Mouse (Mus musculus) hindlimb bud, embryonic 11.5 days (tissue): ENCODE data around the gene Tollip.
"Not testable (repeated sequence)": the region's sequence is repeated elsewhere in the genome, so short reads cannot be mapped to it uniquely, and the experiment has no call there.

ENCODE experiments used
- DNase-seq: peaks from one replicate; pipeline ENCODE4 v3.0.0-alpha.2; 2012; ENCODE audit warnings: low read depth, low spot score; ENCODE audit errors: extremely low spot score

Gene Tollip

DNA sequence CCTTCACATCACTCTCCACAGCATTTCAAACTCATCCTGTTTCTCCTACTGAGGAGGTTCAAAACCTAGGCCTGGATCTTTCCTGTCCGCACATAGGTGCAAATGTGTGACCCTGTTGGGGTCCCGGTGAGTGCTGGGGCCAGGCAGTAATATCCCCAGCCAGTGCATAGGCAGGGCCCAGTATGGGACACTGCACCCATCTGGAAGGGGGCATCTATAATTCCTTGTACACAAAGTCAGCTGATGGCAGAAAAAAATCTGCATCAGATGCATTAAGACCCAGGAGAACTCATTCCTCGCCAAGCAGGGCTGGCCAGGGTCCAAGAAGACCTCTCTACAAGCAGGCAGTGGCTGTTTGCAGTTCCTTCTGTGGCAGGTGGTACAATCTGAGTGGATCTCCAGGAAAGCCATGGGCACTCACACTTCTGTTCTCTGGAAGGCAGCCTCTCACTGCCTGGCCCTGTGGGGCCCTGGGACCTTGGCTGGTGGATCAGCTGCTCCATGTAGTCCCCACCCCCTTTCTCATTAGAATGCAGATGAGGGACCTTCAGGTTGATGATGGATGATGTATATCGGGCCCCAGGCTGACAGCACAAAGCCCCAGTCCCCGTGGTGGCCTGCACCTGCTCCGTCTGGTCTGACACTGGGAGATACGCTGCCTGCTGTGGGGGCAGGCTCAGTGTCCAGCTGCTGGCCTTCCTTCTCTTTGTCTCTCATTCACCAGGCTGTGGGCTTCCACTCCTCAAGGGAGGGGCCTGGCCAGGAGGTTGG is 16.0 kb upstream of the Tollip start:
- no peak for DNase-seq

DNA sequence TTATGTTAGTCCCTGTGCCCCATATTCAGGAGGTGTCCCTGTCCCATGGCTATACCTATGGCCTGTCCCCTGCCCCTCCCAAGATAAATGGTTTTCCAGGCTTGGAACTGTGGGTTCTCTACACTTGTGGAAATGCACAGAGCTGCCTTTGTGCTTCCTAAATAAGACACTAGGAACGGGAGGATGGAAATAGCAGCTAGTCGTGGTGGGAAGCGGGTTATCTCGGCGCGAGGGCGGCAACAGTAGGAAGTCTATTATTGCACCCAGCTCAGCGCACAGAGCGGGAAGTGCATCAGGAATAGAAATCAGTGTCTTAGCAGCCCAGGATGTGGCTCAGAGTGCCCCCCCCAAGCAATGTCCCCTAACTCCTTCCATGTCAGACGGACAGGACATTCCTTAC is 10.3 kb upstream of the Tollip start:
- no peak for DNase-seq

DNA sequence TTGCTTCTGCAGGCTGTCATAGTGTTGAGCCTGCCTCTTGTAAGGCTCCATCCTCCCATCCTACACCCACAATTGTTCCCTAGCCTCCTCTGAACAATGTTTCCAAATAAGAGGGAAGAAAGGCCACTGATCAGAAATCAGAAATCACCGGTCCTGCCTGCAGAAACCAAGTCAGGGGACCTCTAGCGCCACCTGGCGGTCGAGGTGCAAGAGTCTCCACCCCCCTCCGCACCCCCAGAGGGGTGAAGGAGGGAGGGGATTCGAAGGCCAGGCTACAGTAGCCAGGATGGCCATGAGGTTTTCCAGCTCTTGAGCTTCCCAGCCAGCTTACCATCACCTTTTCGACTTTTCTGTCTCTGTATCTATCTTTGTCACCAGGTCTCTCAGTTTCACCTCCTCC is 6.6 kb upstream of the Tollip start:
- peak; percentile 52 for DNase-seq

DNA sequence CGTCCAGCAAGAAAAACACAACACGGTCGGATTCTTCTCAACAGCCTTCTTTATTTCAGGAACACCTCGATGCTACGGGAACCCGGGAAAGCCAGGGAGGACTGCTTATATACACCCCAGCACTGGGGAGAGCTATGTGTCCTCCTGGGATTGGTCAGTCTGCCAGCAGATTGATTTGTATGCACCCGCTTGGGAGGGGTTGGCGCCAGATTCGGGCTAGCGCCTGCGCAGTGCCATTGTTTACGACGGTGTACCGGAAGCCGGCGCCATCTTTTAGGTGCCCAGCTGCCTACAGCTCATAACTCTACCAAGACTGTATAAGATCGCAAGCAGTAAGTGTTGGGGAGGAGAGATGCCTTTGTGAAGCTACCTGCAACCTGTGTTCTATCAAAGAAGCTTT is 5.8 kb upstream of the Tollip start:
- DNase-seq: not testable (repeated sequence)

DNA sequence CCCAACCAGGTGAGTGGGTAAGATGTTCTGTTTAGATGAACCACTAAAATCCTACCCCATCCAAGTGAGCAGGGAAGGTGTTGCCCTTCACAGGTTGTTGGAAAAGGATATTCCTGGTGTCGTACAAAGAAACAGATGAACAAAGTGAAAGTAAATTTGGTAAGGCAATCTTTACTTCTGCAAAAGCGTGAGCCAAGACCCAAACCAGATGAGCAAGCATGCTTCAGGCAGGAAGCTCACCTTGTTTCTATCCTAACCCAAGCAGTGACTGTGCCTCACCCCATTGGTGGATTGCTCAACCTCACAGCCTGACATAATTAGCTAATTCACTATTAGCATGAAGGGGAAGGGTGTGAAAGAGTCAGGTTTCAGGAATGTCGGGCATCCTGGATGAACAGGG is 7.0 kb downstream of the Tollip start:
- DNase-seq: no peak

DNA sequence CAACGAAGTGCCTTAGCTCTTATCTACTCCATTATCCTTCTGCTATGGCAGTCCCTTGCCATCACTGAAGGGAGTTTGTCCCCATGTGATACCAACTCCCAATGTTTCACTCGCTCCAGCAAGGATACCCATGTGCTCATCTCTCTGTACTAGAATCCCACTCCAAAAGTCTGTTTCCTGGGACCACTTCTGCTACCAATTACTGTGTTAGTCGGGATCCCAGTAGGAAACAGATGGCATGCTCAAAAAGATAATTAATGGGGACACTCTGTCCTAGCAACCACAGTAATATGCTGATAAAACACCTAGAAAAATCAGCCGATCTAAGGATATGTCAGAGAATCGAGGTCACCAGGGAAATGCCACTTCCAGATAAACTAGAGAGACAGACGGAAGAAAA is 9.7 kb downstream of the Tollip start:
- no peak for DNase-seq

DNA sequence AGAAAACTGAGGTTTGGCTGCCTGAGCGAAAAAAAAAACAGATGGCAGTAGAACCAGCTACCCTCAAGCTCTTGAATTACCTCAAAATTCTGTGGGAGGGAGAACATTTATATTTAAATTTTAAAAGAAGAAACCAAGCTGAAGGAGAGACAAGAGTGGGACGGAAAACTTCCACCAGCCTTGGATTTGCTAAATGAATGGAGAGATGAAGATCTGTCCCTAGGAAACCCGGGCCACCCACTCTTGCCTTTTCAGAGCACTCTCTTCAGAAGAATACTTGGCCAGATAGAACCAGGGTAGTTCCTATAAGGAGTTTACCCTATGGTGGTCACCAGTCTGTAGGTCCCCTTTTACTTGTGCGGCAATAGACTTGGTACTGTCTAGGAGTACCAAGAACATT is 15.5 kb downstream of the Tollip start:
- DNase-seq: no peak

DNA sequence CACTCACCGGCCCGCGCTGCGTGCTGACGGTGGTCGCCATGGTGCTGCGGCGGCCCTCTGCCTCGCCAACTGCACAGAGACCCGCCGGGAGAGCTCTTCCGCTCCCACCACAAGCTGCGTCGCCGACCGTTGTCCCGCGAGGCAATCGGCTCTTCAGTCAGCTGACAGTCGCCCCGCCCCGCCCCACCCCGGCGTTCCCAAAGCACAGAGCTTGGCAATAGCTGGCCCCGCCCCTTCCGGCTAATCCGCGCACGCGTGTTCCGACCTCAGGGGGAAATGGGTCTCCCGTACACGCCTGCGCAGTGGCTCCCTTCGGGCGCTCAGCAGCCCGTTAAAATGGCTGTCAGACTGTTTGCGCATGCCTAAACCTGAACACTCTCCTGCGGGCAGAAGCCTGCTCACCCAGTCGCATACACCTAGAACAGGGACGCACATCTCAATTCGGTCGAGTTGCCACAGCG is 16.0 kb downstream of the Tollip start:
- peak; percentile 94 for DNase-seq

DNA sequence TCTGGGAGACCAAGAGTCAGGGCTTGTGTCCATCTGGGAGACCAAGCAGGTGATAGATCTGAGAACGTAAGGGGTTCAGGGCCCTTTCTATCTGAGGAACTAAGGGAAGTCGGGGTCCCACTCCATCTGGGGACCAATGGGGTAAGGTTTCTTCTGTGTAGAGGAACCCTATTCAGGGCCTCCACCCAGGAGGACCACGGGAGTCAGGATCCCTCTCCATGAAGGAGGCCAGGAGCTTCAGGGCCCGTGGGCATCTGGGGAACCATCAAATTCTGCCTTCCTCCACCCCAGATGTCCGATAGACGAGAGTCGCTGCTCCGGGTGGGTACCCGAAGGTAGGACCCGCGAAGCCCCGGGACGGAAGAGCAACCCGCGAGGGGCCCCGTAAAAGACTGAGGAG is 16.5 kb downstream of the Tollip start:
- no peak for DNase-seq

DNA sequence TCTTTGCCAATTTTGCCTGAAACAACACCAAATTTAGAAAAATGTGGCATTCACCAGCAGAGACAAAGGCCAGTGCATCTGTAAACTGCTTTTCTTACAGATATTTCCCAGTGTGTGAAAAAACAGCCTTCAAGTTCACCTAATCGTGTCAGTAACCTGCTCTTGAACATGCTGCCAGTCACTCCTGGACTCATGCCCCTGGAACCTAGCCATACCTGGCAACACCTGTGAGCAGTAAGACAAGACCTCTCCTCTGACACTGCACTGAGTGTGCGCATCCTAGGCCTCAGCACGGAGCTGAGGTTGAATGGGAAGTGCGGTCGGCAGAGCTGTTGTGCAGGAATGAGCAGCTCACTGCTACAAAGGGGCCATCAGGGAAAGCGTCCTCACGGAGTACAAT is 26.2 kb downstream of the Tollip start:
- DNase-seq: no peak

DNA sequence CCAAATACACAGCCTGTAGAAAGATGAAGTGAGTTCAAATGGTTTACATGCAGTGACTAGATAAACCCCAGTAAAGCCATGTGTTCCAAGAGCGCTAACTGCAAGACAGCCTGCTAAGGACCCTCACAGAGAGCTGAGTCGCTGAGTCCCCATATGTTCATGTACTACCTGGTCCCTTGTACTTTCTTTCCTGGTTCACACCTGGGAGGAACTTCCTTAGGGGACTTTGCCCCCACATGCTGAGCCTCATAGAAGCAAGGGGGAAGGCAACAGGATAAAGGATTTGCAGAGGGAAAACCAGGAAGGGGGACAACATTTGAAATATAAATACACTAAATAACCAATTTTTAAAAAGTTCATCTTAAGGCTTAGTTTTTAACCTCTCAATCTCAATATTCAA is 39.5 kb downstream of the Tollip start:
- DNase-seq: no peak

DNA sequence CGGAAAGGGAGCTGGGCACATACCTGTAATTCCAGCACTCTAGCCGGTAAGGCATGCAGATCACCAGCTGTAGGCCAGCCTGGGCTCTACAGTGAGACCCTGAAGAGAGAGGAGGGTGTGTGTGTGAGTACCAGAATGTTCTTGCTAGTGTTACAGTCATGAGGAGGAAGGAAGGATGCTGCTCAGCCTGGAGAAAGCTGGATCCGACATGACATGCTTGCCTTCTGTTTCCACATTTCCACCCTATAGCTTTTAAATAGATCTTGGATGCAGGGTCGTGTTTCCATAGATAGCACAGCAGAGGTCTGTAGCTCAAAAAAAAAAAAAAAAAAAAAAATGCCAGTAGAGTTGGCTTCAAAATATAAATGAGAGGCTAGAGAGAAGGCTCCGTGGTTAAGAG is 43.4 kb downstream of the Tollip start:
- DNase-seq: no peak

DNA sequence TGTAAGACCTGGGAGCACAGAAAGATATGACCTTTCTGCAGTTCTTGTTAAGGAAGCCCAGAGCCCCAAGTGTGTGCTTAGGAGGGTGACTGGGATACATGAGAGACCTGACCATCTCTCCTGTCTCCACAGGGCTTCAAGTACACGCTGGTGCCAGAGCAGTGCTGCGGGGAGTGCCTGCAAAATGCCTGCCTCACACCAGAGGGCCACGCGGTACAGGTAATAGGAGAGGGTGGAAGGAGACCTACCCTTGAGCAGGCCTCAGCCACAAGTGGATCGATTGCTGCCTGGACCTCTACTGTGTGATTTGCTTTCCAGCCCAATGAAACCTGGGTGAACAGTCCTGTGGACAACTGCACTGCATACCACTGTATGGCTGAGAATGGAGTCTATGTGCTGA is 47.8 kb downstream of the Tollip start:
- DNase-seq: no peak

DNA sequence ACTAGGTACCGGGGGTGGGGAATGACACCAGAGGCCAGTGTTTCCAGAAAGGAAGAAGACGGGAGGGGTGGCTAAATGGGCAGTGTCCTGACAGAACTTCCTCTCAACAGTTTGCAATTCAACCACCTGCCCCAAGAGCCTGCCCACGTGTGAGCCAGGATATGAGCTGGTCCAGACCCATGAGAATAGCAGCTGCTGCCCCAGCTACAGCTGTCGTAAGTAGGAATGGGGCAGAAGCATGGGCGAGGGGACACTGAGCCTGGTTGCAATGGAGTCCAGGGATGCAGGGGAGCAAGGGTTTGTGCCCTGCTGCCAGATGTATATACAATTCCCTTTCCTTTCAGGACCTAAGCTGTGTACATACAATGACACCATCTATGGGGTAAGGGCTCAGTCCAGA is 48.7 kb downstream of the Tollip start:
- no peak for DNase-seq

DNA sequence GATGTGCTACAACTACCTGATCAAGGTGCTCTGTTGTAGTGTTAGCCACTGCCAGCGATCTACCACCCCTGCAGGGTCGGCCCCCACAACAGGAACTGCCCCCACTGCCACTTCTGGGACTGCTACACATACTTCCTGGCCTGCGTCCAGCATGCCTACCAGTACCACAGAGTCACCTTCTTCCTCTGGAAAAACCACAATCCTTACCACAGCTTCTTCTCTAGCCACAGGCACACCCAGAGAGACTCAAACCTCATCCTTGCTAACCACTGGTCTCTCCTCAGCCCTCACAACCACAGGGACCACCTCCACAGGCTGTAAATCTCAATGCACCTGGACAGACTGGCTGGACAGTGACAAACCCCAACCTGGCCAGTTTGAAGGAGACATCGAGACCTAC is 57.3 kb downstream of the Tollip start:
- no peak for DNase-seq

DNA sequence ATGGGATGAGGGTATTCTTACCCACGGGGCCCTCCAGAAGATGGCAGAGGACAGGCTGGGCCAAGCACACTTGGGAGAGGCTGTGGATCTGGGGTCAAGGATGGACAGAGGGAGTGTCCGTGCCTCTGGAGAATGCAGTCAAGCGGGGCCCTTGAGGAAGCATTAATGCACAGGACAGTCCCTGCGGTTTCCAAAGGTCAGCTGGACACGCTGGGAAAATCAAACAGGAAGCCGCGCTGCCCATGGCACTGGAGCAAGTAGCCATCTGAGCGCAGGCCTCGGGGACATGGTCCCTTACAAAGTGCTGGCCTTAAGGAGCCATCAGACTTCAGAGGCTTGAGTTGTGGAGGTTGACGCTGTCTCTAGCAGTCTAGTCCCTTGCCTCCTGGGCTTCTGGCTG is 78.0 kb downstream of the Tollip start:
- DNase-seq: no peak

DNA sequence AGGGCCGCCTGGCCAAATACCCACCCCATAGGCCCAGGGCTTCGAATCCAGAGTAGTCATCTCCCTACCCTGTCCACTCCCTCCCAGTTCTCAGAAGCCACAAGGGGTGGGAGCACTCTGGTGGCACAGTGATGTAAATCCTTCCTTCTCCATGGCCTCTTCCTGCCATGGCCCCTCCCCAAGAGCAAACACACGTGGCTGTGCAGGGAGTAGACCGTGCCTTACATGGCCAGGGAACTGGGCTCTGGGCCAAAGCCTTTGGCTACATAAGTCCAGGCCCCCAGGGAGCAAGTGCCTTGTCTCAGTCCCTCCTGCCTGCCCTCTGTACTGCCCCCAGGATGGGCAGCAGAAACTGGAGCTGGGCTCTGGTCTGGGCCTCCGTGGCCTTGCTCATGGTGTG is 79.5 kb downstream of the Tollip start, which contains the start of gene Muc5b:
Muc5b (plus strand) TSS at position 292 of the 400 bp plus-strand sequence.
- no peak for DNase-seq

DNA sequence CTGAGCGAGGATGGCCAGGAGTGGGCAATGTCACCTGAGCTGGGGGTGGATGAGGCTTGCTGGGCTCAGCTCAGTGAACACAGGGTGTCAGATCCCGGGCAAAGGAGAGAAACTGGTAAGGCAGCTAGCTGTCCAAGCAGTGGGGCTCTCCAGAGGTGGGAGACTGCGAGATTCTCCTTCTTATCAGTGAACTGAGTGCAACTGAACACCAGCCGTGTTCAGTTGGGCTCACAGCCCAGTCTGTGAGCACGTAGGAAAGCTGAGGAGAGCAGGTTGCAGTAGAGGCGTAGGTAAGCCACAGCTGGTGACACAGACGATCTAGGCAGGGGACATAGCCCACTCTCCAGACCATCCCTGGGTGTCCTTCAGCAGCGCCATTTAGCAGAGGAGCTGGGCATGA is 81.9 kb downstream of the Tollip start:
- DNase-seq: no peak

DNA sequence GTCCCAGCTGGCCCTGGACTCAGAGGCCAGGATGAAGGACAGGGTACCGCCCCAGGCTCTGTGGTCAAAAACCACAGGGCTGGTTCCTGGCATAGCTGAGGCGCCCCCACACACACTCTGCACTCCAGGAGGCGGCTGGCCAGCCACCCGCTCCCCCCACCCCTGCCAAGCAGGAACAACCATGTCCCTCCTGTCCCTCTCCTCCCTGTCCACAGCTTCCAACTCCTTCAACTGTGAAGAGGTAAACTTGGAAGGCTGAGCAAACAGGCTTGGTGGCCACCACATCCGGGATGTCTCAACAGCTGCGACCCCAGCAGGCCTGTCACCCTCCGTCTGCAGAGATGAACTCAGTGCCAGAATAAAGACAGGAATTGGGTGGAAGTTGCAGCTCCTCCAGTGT is 82.4 kb downstream of the Tollip start:
- no peak for DNase-seq
